Mouse (Mus musculus) neural tube, embryonic 13.5 days (tissue): ENCODE results near the gene Adk. TPM values are rescaled to one million over a fixed set of nuclear protein-coding genes. Genes with fewer than 3 reads are reported as not detected.

Experiments used
- ATAC-seq: fragments of 200-750 bp; cut with Nextera tagmentation; 2 replicates; pipeline ENCODE4 v1.8.0; 2017; ENCODE audit warnings: low read depth, mild to moderate bottlenecking, moderate TSS enrichment, moderate library complexity
- H3K27ac ChIP-seq: fragments of 300-500 bp; sonication (generic); replicated peaks from 2 replicates; pipeline ENCODE4 v1.5.1; 2015; ENCODE audit warnings: moderate library complexity, mild to moderate bottlenecking, inconsistent platforms
- H3K27me3 ChIP-seq: fragments of 300-500 bp; sonication (generic); 2 replicates; pipeline ENCODE4 v1.6.1; 2015; ENCODE audit warnings: mild to moderate bottlenecking, inconsistent platforms
- H3K36me3 ChIP-seq: fragments of 300-500 bp; sonication (generic); 2 replicates; pipeline ENCODE4 v1.6.1; 2015; ENCODE audit warnings: mild to moderate bottlenecking, inconsistent platforms
- H3K4me1 ChIP-seq: fragments of 300-500 bp; sonication (generic); replicated peaks from 2 replicates; pipeline ENCODE4 v1.6.1; 2015; ENCODE audit warnings: inconsistent platforms
- H3K4me2 ChIP-seq: fragments of 300-500 bp; sonication (generic); 2 replicates; pipeline ENCODE4 v1.6.1; 2015; ENCODE audit warnings: inconsistent platforms, mild to moderate bottlenecking, moderate library complexity
- H3K4me3 ChIP-seq: fragments of 300-500 bp; sonication (generic); 2 replicates; pipeline ENCODE4 v1.5.1; 2015; ENCODE audit warnings: mild to moderate bottlenecking, inconsistent platforms
- H3K9ac ChIP-seq: fragments of 300-500 bp; sonication (generic); 2 replicates; pipeline ENCODE4 v1.6.1; 2015; ENCODE audit warnings: moderate library complexity, mild to moderate bottlenecking, inconsistent platforms
- H3K9me3 ChIP-seq: fragments of 300-500 bp; sonication (generic); 2 replicates; pipeline ENCODE4 v1.6.1; 2016; ENCODE audit warnings: inconsistent platforms
- WGBS: fragments of 180-500 bp; shearing (Covaris S2); methylation state at CpG from one replicate; pipeline ENCODE4 v1.1.7; 2015; 5-methylcytosine and 5-hydroxymethylcytosine counted together
- polyA plus RNA-seq: library from polyadenylated mRNA; unstranded; fragments of >200 nt; fragmentation: Nextera tagmentation; extraction: Ambion mirVana; gene quantifications from 2 replicates; pipeline ENCODE4 v1.2.1, GENCODE M21; 2015

The Adk gene
- polyA plus RNA-seq, result 39.0 and 46.7 TPM in 2 replicates

GRCm38 (mm10) chr14:21052112-21052780 lies at the start of gene Adk, which contains the start of gene Ap3m1:
Gene Adk (plus strand): TSS chr14:21052574.
Gene Ap3m1 (minus strand): TSS chr14:21052508.
- Histone ChIP-seq H3K4me3 (peak within 1 kb of the TSS; percentile 63), H3K9ac (peak within 1 kb of the TSS; percentile 77), H3K4me2 (peak within 1 kb of the TSS; percentile 91), H3K27ac (peak within 1 kb of the TSS; percentile 94), H3K4me1 (peaks cover 14% of the 10 kb centered on the region), H3K9me3 (no peaks in the 10 kb centered on the region), H3K27me3 (no peaks in the 10 kb centered on the region), H3K36me3 (no peaks in the 10 kb centered on the region)
- ATAC-seq, result peak; percentile 98
- WGBS, result under 1% methylated on average over 48 of the region's 48 CpGs

GRCm38 (mm10) chr14:21013800-21014334 lies 38.5 kb upstream of the Adk start:
- WGBS, result 84% methylated on average over 5 of the region's 5 CpGs
- Histone ChIP-seq H3K36me3 (peaks cover 37% of the 10 kb centered on the region), H3K9me3 (no peaks in the 10 kb centered on the region), H3K9ac (no peak overlapping the region), H3K27me3 (no peaks in the 10 kb centered on the region), H3K4me2 (no peak overlapping the region), H3K4me3 (no peak overlapping the region), H3K4me1 (no peaks in the 10 kb centered on the region), H3K27ac (no peak overlapping the region)
- ATAC-seq, result no peak

GRCm38 (mm10) chr14:21017871-21018270 lies 34.5 kb upstream of the Adk start:
- peaks cover 50% of the 10 kb centered on the region for H3K36me3 ChIP-seq
- no peaks in the 10 kb centered on the region for H3K27me3 ChIP-seq
- no peak overlapping the region for H3K4me3 ChIP-seq
- H3K9ac ChIP-seq, result no peak overlapping the region
- H3K27ac ChIP-seq, result no peak overlapping the region
- WGBS, result 91% methylated on average over 5 of the region's 5 CpGs
- no peak overlapping the region for H3K4me2 ChIP-seq
- no peaks in the 10 kb centered on the region for H3K4me1 ChIP-seq
- no peaks in the 10 kb centered on the region for H3K9me3 ChIP-seq
- no peak for ATAC-seq

GRCm38 (mm10) chr14:21018977-21019376 lies 33.4 kb upstream of the Adk start:
- peak; percentile 47; the same call in 1 of the 2 replicates for ATAC-seq
- WGBS, result 53% methylated on average over 3 of the region's 3 CpGs
- H3K9ac ChIP-seq, result no peak overlapping the region
- H3K4me2 ChIP-seq, result no peak overlapping the region
- H3K36me3 ChIP-seq, result peaks cover 56% of the 10 kb centered on the region
- no peaks in the 10 kb centered on the region for H3K9me3 ChIP-seq
- no peak overlapping the region for H3K27ac ChIP-seq
- H3K27me3 ChIP-seq, result no peaks in the 10 kb centered on the region
- H3K4me3 ChIP-seq, result no peak overlapping the region
- H3K4me1 ChIP-seq, result no peaks in the 10 kb centered on the region

GRCm38 (mm10) chr14:21020435-21020834 lies 31.9 kb upstream of the Adk start:
- no peaks in the 10 kb centered on the region for H3K4me1 ChIP-seq
- H3K4me2 ChIP-seq, result no peak overlapping the region
- H3K4me3 ChIP-seq, result no peak overlapping the region
- peaks cover 62% of the 10 kb centered on the region for H3K36me3 ChIP-seq
- no peak overlapping the region for H3K9ac ChIP-seq
- no peaks in the 10 kb centered on the region for H3K9me3 ChIP-seq
- H3K27me3 ChIP-seq, result no peaks in the 10 kb centered on the region
- H3K27ac ChIP-seq, result no peak overlapping the region
- WGBS, result 86% methylated on average over 8 of the region's 8 CpGs
- ATAC-seq, result no peak

- Histone ChIP-seq H3K4me2 (no peak overlapping the region), H3K36me3 (peaks cover 78% of the 10 kb centered on the region), H3K4me1 (0 out of 2 replicates have a peak, but pooled peaks cover 5% of the 10 kb centered on the region), H3K27ac (no peak overlapping the region), H3K4me3 (no peak overlapping the region), H3K9ac (no peak overlapping the region), H3K27me3 (no peaks in the 10 kb centered on the region), H3K9me3 (no peaks in the 10 kb centered on the region)
- no peak for ATAC-seq
Measured at GRCm38 (mm10) chr14:21027542-21027941, 24.8 kb upstream of the Adk start.

- Histone ChIP-seq H3K27ac (no peak overlapping the region), H3K9me3 (no peaks in the 10 kb centered on the region), H3K27me3 (no peaks in the 10 kb centered on the region), H3K4me3 (no peak overlapping the region), H3K4me2 (no peak overlapping the region), H3K9ac (no peak overlapping the region), H3K4me1 (0 out of 2 replicates have a peak, but pooled peaks cover 5% of the 10 kb centered on the region), H3K36me3 (peaks cover 78% of the 10 kb centered on the region)
- ATAC-seq, result no peak
- WGBS, result 90% methylated on average over 11 of the region's 11 CpGs
Measured at GRCm38 (mm10) chr14:21029025-21029659, 23.2 kb upstream of the Adk start.

GRCm38 (mm10) chr14:21031783-21032511 lies 20.4 kb upstream of the Adk start:
- H3K4me1 ChIP-seq, result 0 out of 2 replicates have a peak, but pooled peaks cover 5% of the 10 kb centered on the region
- H3K27ac ChIP-seq, result peak overlapping the region; percentile 33; the same call in 1 of the 2 replicates
- peak; percentile 63; the same call in 1 of the 2 replicates for ATAC-seq
- H3K9ac ChIP-seq, result 0 out of 2 replicates have a peak overlapping the region, but pooled peaks have one; percentile 31
- H3K36me3 ChIP-seq, result peaks cover 79% of the 10 kb centered on the region
- H3K9me3 ChIP-seq, result no peaks in the 10 kb centered on the region
- H3K27me3 ChIP-seq, result no peaks in the 10 kb centered on the region
- WGBS, result 54% methylated on average over 6 of the region's 6 CpGs
- no peak overlapping the region for H3K4me3 ChIP-seq
- no peak overlapping the region for H3K4me2 ChIP-seq

- H3K9me3 ChIP-seq, result no peaks in the 10 kb centered on the region
- WGBS, result 93% methylated on average over 4 of the region's 4 CpGs
- H3K4me1 ChIP-seq, result 0 out of 2 replicates have a peak, but pooled peaks cover 5% of the 10 kb centered on the region
- no peak for ATAC-seq
- H3K4me2 ChIP-seq, result no peak overlapping the region
- H3K36me3 ChIP-seq, result peaks cover 83% of the 10 kb centered on the region
- H3K9ac ChIP-seq, result no peak overlapping the region
- no peaks in the 10 kb centered on the region for H3K27me3 ChIP-seq
- no peak overlapping the region for H3K27ac ChIP-seq
- H3K4me3 ChIP-seq, result no peak overlapping the region
Measured at GRCm38 (mm10) chr14:21034271-21034670, 18.1 kb upstream of the Adk start.

GRCm38 (mm10) chr14:21034791-21035190 lies 17.6 kb upstream of the Adk start:
- no peak for ATAC-seq
- H3K4me1 ChIP-seq, result 0 out of 2 replicates have a peak, but pooled peaks cover 5% of the 10 kb centered on the region
- no peak overlapping the region for H3K4me2 ChIP-seq
- 91% methylated on average over 3 of the region's 3 CpGs for WGBS
- no peaks in the 10 kb centered on the region for H3K27me3 ChIP-seq
- H3K9me3 ChIP-seq, result no peaks in the 10 kb centered on the region
- H3K36me3 ChIP-seq, result peaks cover 83% of the 10 kb centered on the region
- H3K4me3 ChIP-seq, result no peak overlapping the region
- no peak overlapping the region for H3K27ac ChIP-seq
- no peak overlapping the region for H3K9ac ChIP-seq

GRCm38 (mm10) chr14:21039077-21039476 lies 13.3 kb upstream of the Adk start:
- H3K36me3 ChIP-seq, result peaks cover 72% of the 10 kb centered on the region
- ATAC-seq, result no peak

GRCm38 (mm10) chr14:21039623-21040022 lies 12.8 kb upstream of the Adk start:
- H3K4me1 ChIP-seq, result no peaks in the 10 kb centered on the region
- no peaks in the 10 kb centered on the region for H3K27me3 ChIP-seq
- H3K4me2 ChIP-seq, result no peak overlapping the region
- H3K9me3 ChIP-seq, result no peaks in the 10 kb centered on the region
- no peak for ATAC-seq
- WGBS, result 89% methylated on average over 4 of the region's 4 CpGs
- peaks cover 71% of the 10 kb centered on the region for H3K36me3 ChIP-seq
- no peak overlapping the region for H3K9ac ChIP-seq
- no peak overlapping the region for H3K4me3 ChIP-seq
- no peak overlapping the region for H3K27ac ChIP-seq

More at GRCm38 (mm10) chr14:21039077-21039476, 13.3 kb upstream of the Adk start:
- Histone ChIP-seq H3K4me1 (no peaks in the 10 kb centered on the region), H3K9ac (no peak overlapping the region), H3K9me3 (no peaks in the 10 kb centered on the region), H3K27ac (no peak overlapping the region), H3K27me3 (no peaks in the 10 kb centered on the region), H3K4me2 (no peak overlapping the region), H3K4me3 (no peak overlapping the region)
- WGBS, result 94% methylated on average over 12 of the region's 12 CpGs
